Mouse (Mus musculus): Measurements from ENCODE around the gene Peg12. TPM values are rescaled to one million over a fixed set of nuclear protein-coding genes. Genes with fewer than 3 reads are reported as not detected.
A peak's percentile ranks its signal among the peaks of the same experiment; 100 is the strongest.

Gene Peg12
- polyA plus RNA-seq, 1 experiment from 2014 or later, result 43.4 TPM

- Histone ChIP-seq H3K4me3 (peak within 1 kb of the TSS; percentile 70), H3K9me3 (peaks cover 14% of the 10 kb centered on the region), H3K27me3 (peaks cover 5% of the 10 kb centered on the region; the same call in 1 of the 2 replicates), H3K9ac (peak within 1 kb of the TSS; percentile 83), H3K27ac (peak within 1 kb of the TSS; percentile 33; the same call in 1 of the 2 replicates), H3K36me3 (no peaks in the 10 kb centered on the region), H3K4me1 (peaks cover 10% of the 10 kb centered on the region), H3K4me2 (replicated peaks) (peak within 1 kb of the TSS; percentile 81)
- ATAC-seq (ENCODE audit: low FRiP score, low read depth), result peak; percentile 89
- 27% methylated on average over 49 of the region's 49 CpGs for WGBS
Observed at GRCm38 (mm10) chr7:62419493-62420360, 44.6 kb downstream of the Peg12 start, which contains the start of gene Mkrn3. TSS of gene Mkrn3 (minus strand) at chr7:62420139.

GRCm38 (mm10) chr7:62419105-62419492 is 45.2 kb downstream of the Peg12 start:
- peak overlapping the region; percentile 81 for H3K4me2 ChIP-seq (replicated peaks)
- H3K27ac ChIP-seq, result no peak overlapping the region
- WGBS, result 62% methylated on average over 17 of the region's 17 CpGs
- peaks cover 5% of the 10 kb centered on the region; the same call in 1 of the 2 replicates for H3K27me3 ChIP-seq
- H3K36me3 ChIP-seq, result no peaks in the 10 kb centered on the region
- peak overlapping the region; percentile 70 for H3K4me3 ChIP-seq
- peak overlapping the region; percentile 83 for H3K9ac ChIP-seq
- H3K9me3 ChIP-seq, result peaks cover 14% of the 10 kb centered on the region
- peaks cover 10% of the 10 kb centered on the region for H3K4me1 ChIP-seq
- ATAC-seq (ENCODE audit: low FRiP score, low read depth), result no peak

DNA sequence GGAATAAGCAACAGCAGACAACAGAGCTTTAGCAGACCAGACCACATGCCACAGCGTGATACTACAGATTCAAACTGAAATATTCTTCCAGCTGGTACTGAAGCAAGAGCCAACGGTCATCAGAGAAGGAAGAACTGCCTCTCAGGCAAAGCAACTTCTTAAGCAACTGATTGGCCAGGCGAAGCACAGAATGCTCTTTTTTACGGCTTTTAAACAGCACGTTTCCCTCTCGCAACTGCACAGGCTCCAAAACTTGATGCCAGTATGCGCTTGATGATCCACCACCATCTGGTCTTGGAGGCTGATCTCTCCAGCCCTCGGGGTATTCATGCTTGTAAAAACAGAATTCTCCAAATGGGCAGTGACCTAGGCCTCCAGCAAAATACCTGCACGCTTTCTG is 46.0 kb downstream of the Peg12 start:
- Histone ChIP-seq H3K36me3 (no peaks in the 10 kb centered on the region), H3K27ac (no peak overlapping the region), H3K27me3 (peaks cover 4% of the 10 kb centered on the region; the same call in 1 of the 2 replicates), H3K9me3 (peaks cover 14% of the 10 kb centered on the region), H3K9ac (0 out of 2 replicates have a peak overlapping the region, but pooled peaks have one; percentile 83), H3K4me2 (replicated peaks) (peak overlapping the region; percentile 81), H3K4me3 (peak overlapping the region; percentile 70), H3K4me1 (peaks cover 10% of the 10 kb centered on the region)
- ATAC-seq (ENCODE audit: low FRiP score, low read depth), result no peak
- 75% methylated on average over 9 of the region's 9 CpGs for WGBS

DNA sequence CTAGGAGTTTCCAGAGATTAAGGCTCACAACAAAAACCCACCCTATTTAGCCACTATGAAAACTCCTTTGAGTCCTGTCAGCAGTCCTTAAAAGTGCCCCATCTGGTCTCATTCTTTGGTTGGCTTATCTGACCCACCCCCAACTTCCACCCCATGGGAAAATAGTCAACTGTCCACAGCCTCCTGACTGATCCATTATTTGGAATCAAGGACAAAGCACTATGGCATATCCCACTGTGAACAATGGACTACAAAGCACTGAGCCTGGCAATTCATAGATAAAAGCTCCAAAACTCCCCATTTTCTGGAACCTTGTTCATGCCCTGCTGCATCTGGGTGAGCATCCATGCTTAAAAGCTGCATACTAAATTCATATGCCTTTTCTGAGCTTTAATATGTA is 48.1 kb downstream of the Peg12 start:
- Histone ChIP-seq H3K4me1 (peaks cover 10% of the 10 kb centered on the region), H3K4me2 (replicated peaks) (no peak overlapping the region), H3K9me3 (peaks cover 15% of the 10 kb centered on the region), H3K4me3 (no peak overlapping the region), H3K27me3 (no peaks in the 10 kb centered on the region), H3K9ac (no peak overlapping the region), H3K27ac (no peak overlapping the region), H3K36me3 (no peaks in the 10 kb centered on the region)
- no peak for ATAC-seq (ENCODE audit: low FRiP score, low read depth)

DNA sequence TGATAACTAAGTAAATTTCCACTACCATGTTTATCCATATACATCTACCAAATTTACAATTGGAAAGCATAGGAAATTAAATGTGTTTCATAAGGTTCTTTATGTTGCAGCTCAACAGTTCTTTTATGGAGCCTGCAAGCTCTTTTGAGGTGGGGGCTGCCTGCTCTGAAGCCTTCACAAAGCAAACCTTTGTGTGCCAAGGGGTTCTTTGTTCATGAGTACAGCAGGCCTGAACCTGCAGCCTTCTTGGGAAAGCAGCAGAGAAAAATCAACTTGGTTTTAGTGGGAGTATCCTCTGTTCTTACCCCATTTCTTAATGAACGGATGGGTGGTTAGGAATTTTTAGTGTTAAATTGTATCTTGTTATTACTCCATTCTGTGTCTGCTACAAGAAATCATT is 49.1 kb downstream of the Peg12 start:
- ATAC-seq (ENCODE audit: low FRiP score, low read depth), result no peak
- H3K27me3 ChIP-seq, result no peaks in the 10 kb centered on the region
- no peaks in the 10 kb centered on the region for H3K36me3 ChIP-seq
- 57% methylated on average over 1 of the region's 1 CpGs for WGBS
- no peak overlapping the region for H3K27ac ChIP-seq
- peaks cover 10% of the 10 kb centered on the region for H3K4me1 ChIP-seq
- no peak overlapping the region for H3K9ac ChIP-seq
- H3K9me3 ChIP-seq, result peaks cover 15% of the 10 kb centered on the region
- H3K4me2 ChIP-seq (replicated peaks), result no peak overlapping the region
- H3K4me3 ChIP-seq, result no peak overlapping the region

Other genes with a start within 250 kb of the Peg12 start
- gene Ndn, start 117.9 kb downstream of the Peg12 start, polyA plus RNA-seq (2015; fragmentation: Nextera tagmentation; extraction: Ambion mirVana), result 123 and 124 TPM in 2 replicates
- 5.0 and 5.4 TPM in 2 replicates for gene Magel2, start 87.5 kb downstream of the Peg12 start, polyA plus RNA-seq (2015; fragmentation: Nextera tagmentation; extraction: Ambion mirVana)
- 7.8 and 8.3 TPM in 2 replicates for gene Mkrn3, start 44.4 kb downstream of the Peg12 start, polyA plus RNA-seq (2015; fragmentation: Nextera tagmentation; extraction: Ambion mirVana)

Data from limb, embryonic 13.5 days (tissue).